16 mouse cellular contexts compared by ENCODE assay signal in genomic region chr5:118812947-118813401, GRCm38 (mm10).
DNase-seq lines count a peak whose midpoint lies in the region; ATAC-seq lines count a peak whose summit lies in the region.
"Had no signal": no experiment of that assay in that cellular context is flagged by ENCODE, and none has a peak within 500 bp of the region (broad histone marks: within the 10 kb centered on the region; RNA-seq: fewer than 3 reads in every experiment).

No protein-coding gene starts in this region.

- no peak overlapping the region for H3K27ac ChIP-seq in kidney, embryonic 14.5 days (ENCODE audit: low read depth, low read length)
- H3K27ac ChIP-seq: heart, embryonic 15.5 days had no signal

- no peak for ATAC-seq in kidney, embryonic 14.5 days (ENCODE audit: low FRiP score, low TSS enrichment)
- no peak for ATAC-seq in granulocyte monocyte progenitor cell, adult 5-6 weeks (replicated peaks; ENCODE audit: poor library complexity, severe bottlenecking)
- ATAC-seq: forebrain, postnatal 0 days had no signal

- no peaks in the 10 kb centered on the region for H3K9me3 ChIP-seq in kidney, embryonic 14.5 days (ENCODE audit: control insufficient read depth, low read length)
- H3K9me3 ChIP-seq: heart, embryonic 15.5 days; megakaryocyte, embryonic 14.5 days had no signal

- no peaks in the 10 kb centered on the region for H3K4me1 ChIP-seq in kidney, embryonic 14.5 days (ENCODE audit: control insufficient read depth, insufficient read depth, low read length)
- H3K4me1 ChIP-seq: megakaryocyte, embryonic 14.5 days had no signal

- no peak overlapping the region for H3K9ac ChIP-seq in kidney, embryonic 14.5 days (ENCODE audit: low read depth, low read length)
- H3K9ac ChIP-seq: forebrain, postnatal 0 days; heart, embryonic 15.5 days; lung, embryonic 14.5 days had no signal

- no peaks in the 10 kb centered on the region for H3K36me3 ChIP-seq in kidney, embryonic 14.5 days (ENCODE audit: control insufficient read depth, insufficient read depth, low read length)
- H3K36me3 ChIP-seq: G1E; heart, embryonic 15.5 days had no signal

- peak; percentile 51 for DNase-seq in adrenal gland, postnatal 14 days
- no peak for DNase-seq in adrenal gland, adult 8-10 months
- peak; percentile 12 to 55 for DNase-seq in adrenal gland, postnatal 36 days
- peak; percentile 26 for DNase-seq in heart, adult 8-10 months (ENCODE audit: low spot score)
- DNase-seq in skeletal muscle tissue, adult 2 months (ENCODE audit: low read depth, low spot score), result peak; percentile 92
- no peak for DNase-seq in left cerebral cortex, adult 8-10 months (ENCODE audit: low spot score in 2 of 2)
- DNase-seq: B cell, adult 2 months; cerebellum, postnatal 36 days; forebrain, postnatal 0 days; kidney, postnatal 14 days; lung, embryonic 14.5 days had no signal

- H3K27me3 ChIP-seq in kidney, embryonic 14.5 days (ENCODE audit: control insufficient read depth, insufficient read depth, low read length), result no peaks in the 10 kb centered on the region

- H3K4me3 ChIP-seq in kidney, embryonic 14.5 days (ENCODE audit: low read length), result no peak overlapping the region
- H3K4me3 ChIP-seq: heart, embryonic 15.5 days; megakaryocyte, embryonic 14.5 days had no signal

- 59% methylated on average over 7 of the region's 7 CpGs for WGBS in kidney, embryonic 14.5 days

- H3K4me2 ChIP-seq in kidney, embryonic 14.5 days (replicated peaks; ENCODE audit: low read depth, low read length), result no peak overlapping the region
- H3K4me2 ChIP-seq: heart, embryonic 15.5 days; lung, embryonic 14.5 days had no signal

Comparison
In these comparisons a context has a peak if more than half of its experiments do, and no peak if none do; other contexts are left out.
1. DNase-seq: peak in adrenal gland, postnatal 14 days (single experiment), adrenal gland, postnatal 36 days (2 of 2), heart, adult 8-10 months (single experiment) and skeletal muscle tissue, adult 2 months (single experiment); none in adrenal gland, adult 8-10 months (single experiment) and left cerebral cortex, adult 8-10 months (0 of 2).